Mouse (Mus musculus) neural tube, embryonic 14.5 days (tissue): ENCODE results near the gene Dnajc7. TPM values are rescaled to one million over a fixed set of nuclear protein-coding genes. Genes with fewer than 3 reads are reported as not detected.
"Not testable (repeated sequence)": the region's sequence is repeated elsewhere in the genome, so short reads cannot be mapped to it uniquely, and the experiment has no call there.

ENCODE experiments used
- ATAC-seq: fragments of 200-750 bp; cut with Nextera tagmentation; 2 replicates; pipeline ENCODE4 v1.8.0; 2017; ENCODE audit warnings: low read depth, mild to moderate bottlenecking, moderate TSS enrichment, moderate library complexity
- H3K27ac ChIP-seq: fragments of 300-500 bp; sonication (generic); 2 replicates; pipeline ENCODE4 v1.5.1; 2014; ENCODE audit warnings: low read depth, mild to moderate bottlenecking, control low read depth, low read length, moderate library complexity, mixed read lengths
- H3K27me3 ChIP-seq: fragments of 300-500 bp; sonication (generic); 2 replicates; pipeline ENCODE4 v1.6.1; 2014; ENCODE audit warnings: low read length; ENCODE audit not compliant: control insufficient read depth, insufficient read depth
- H3K36me3 ChIP-seq: fragments of 300-500 bp; sonication (generic); 2 replicates; pipeline ENCODE4 v1.6.1; 2014; ENCODE audit warnings: low read length, mixed read lengths; ENCODE audit not compliant: control insufficient read depth, insufficient read depth
- H3K4me1 ChIP-seq: fragments of 300-500 bp; sonication (generic); 2 replicates; pipeline ENCODE4 v1.6.1; 2014; ENCODE audit warnings: low read length; ENCODE audit not compliant: control insufficient read depth, insufficient read depth
- H3K4me2 ChIP-seq: fragments of 300-500 bp; sonication (generic); 2 replicates; pipeline ENCODE4 v1.6.1; 2014; ENCODE audit warnings: mild to moderate bottlenecking, low read depth, low read length, control low read depth
- H3K4me3 ChIP-seq: fragments of 300-500 bp; sonication (generic); 2 replicates; pipeline ENCODE4 v1.5.1; 2014; ENCODE audit warnings: low read depth, low read length, control low read depth, mixed read lengths
- H3K9ac ChIP-seq: fragments of 300-500 bp; sonication (generic); replicated peaks from 2 replicates; pipeline ENCODE4 v1.6.1; 2014; ENCODE audit warnings: low read depth, mild to moderate bottlenecking, control low read depth, low read length, mixed read lengths
- H3K9me3 ChIP-seq: fragments of 300-500 bp; sonication (generic); 2 replicates; pipeline ENCODE4 v1.6.1; 2016; ENCODE audit warnings: low read length; ENCODE audit not compliant: control insufficient read depth
- WGBS: fragments of 180-500 bp; shearing (Covaris S2); extraction: QIAGEN DNeasy Blood & Tissue Kit; methylation state at CpG from one replicate; pipeline ENCODE4 v1.1.7; 2014; 5-methylcytosine and 5-hydroxymethylcytosine counted together
- polyA plus RNA-seq: library from polyadenylated mRNA; unstranded; fragments of >200 nt; fragmentation: Nextera tagmentation; extraction: Ambion mirVana; gene quantifications from 2 replicates; pipeline ENCODE4 v1.2.1, GENCODE M21; 2014

The Dnajc7 gene
- polyA plus RNA-seq, 1 experiment from 2014 or later, result 109 TPM

DNA sequence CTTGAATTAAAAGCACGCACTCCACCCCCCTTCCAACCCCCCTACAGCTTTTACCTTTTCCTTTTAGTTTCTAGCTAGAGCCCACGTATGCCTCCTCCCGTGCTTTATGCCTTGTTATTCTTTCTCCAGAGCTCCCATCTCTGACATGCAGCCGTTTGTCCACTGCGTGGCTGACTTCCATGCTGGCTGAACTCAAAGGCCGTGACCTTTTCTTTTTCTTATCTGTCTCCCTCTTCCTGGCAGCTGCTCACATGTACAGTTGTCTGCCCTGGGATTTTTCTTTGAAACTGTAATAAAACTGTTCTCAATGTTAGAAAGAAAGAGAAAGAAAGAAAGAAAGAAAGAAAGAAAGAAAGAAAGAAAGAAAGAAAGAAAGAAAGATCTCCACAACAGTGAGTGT is 79.0 kb downstream of the Dnajc7 start:
- Histone ChIP-seq H3K27me3 (no peaks in the 10 kb centered on the region), H3K27ac (no peak overlapping the region), H3K36me3 (no peaks in the 10 kb centered on the region), H3K9ac (no peak overlapping the region), H3K4me2 (no peak overlapping the region), H3K4me1 (peaks cover 2% of the 10 kb centered on the region; the same call in 1 of the 2 replicates), H3K9me3 (no peaks in the 10 kb centered on the region), H3K4me3 (no peak overlapping the region)
- ATAC-seq, result no peak
- WGBS, result 60% methylated on average over 6 of the region's 6 CpGs

DNA sequence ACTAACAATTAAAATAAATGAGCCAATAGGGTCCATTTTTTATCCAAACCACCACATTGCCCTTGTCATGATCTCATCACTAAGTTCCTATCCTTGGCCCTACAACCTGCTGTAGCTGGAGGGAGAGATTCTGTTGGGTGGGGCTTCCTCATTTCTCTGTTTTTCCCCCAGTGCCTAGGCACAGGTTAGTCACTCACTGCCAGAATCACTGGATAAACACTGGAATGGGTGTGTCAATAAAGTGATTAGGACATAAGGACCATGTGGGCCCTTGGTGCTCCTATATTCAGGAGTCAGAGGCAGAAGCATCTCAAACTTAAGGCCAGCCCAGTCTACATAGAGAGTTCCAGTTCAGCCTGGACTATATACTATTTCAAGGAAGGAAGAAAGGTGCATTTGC is 83.5 kb downstream of the Dnajc7 start:
- Histone ChIP-seq H3K27me3 (no peaks in the 10 kb centered on the region), H3K9ac (no peak overlapping the region), H3K9me3 (no peaks in the 10 kb centered on the region), H3K27ac (no peak overlapping the region), H3K36me3 (no peaks in the 10 kb centered on the region), H3K4me3 (no peak overlapping the region), H3K4me1 (no peaks in the 10 kb centered on the region), H3K4me2 (no peak overlapping the region)
- no peak for ATAC-seq

- Histone ChIP-seq H3K27ac (no peak overlapping the region), H3K36me3 (no peaks in the 10 kb centered on the region), H3K9ac (no peak overlapping the region), H3K27me3 (no peaks in the 10 kb centered on the region), H3K4me2 (no peak overlapping the region), H3K9me3 (no peaks in the 10 kb centered on the region), H3K4me1 (no peaks in the 10 kb centered on the region), H3K4me3 (no peak overlapping the region)
- ATAC-seq, result no peak
- 87% methylated on average over 1 of the region's 1 CpGs for WGBS
Measured at GRCm38 (mm10) chr11:100535996-100536395, 84.0 kb downstream of the Dnajc7 start.

GRCm38 (mm10) chr11:100534821-100535220 is 85.1 kb downstream of the Dnajc7 start:
- not testable (repeated sequence) for H3K36me3 ChIP-seq, H3K4me2 ChIP-seq, H3K9ac ChIP-seq, H3K9me3 ChIP-seq, H3K4me3 ChIP-seq, H3K27me3 ChIP-seq, H3K4me1 ChIP-seq, ATAC-seq, H3K27ac ChIP-seq
- 90% methylated on average over 6 of the region's 6 CpGs for WGBS

DNA sequence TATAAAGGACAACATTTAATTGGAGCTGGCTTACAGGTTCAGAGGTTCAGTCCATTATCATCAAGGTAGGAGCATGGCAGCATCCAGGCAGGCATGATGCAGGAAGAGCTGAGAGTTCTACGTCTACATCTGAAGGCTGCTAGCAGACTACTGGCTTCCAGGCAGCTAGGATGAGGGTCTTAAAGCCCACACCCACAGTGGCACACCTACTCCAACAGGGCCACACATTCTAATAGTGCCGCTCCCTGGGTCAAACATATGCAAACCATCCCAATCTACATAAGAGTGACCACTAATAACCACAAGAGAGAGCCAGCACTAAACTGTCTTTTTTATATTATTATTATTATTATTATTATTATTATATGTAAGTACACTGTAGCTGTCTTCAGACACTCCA is 85.6 kb downstream of the Dnajc7 start:
- not testable (repeated sequence) for H3K9me3 ChIP-seq, H3K4me1 ChIP-seq, H3K36me3 ChIP-seq, H3K27ac ChIP-seq, H3K27me3 ChIP-seq, H3K4me2 ChIP-seq, H3K9ac ChIP-seq, H3K4me3 ChIP-seq, ATAC-seq
- 84% methylated on average over 2 of the region's 2 CpGs for WGBS

DNA sequence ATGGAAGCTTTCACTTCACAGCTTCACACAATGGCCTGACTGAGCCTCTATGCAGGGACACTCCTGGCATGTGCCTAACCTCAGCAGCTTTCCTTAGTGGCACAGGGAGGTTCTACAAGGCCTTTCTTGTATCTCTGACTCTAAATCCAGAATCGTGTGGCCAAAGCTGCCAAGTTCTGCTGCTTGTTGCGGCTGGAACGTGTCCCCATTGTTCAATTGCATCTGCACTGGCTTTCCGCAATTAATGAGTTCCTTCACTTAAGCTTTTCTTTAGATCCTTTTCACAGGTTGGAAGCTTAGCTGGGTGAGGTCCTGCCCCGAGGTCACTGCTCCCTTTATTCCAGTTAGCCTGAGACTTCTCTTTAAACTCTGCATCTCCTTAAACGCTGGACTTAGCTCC is 86.1 kb downstream of the Dnajc7 start:
- H3K36me3 ChIP-seq, result no peaks in the 10 kb centered on the region
- no peaks in the 10 kb centered on the region for H3K27me3 ChIP-seq
- H3K9me3 ChIP-seq, result no peaks in the 10 kb centered on the region
- no peak overlapping the region for H3K27ac ChIP-seq
- no peak for ATAC-seq
- no peak overlapping the region for H3K4me3 ChIP-seq
- H3K4me2 ChIP-seq, result no peak overlapping the region
- H3K9ac ChIP-seq, result no peak overlapping the region
- H3K4me1 ChIP-seq, result no peaks in the 10 kb centered on the region
- WGBS, result 70% methylated on average over 6 of the region's 6 CpGs

Other genes with a start within 250 kb of the Dnajc7 start
- 43.0 and 58.9 TPM in 2 replicates for gene Jup, start 222.4 kb downstream of the Dnajc7 start, polyA plus RNA-seq
- gene P3h4, start 205.3 kb downstream of the Dnajc7 start, polyA plus RNA-seq, result 18.9 and 21.1 TPM in 2 replicates
- gene Fkbp10, start 204.5 kb downstream of the Dnajc7 start, polyA plus RNA-seq, result 7.2 and 32.8 TPM in 2 replicates
- 107 and 109 TPM in 2 replicates for gene Nt5c3b, start 178.4 kb downstream of the Dnajc7 start, polyA plus RNA-seq
- 0.68 and 1.1 TPM in 2 replicates for gene Klhl10, start 178.3 kb downstream of the Dnajc7 start, polyA plus RNA-seq
- 15.7 and 16.1 TPM in 2 replicates for gene Klhl11, start 147.4 kb downstream of the Dnajc7 start, polyA plus RNA-seq
- gene Acly, start 92.2 kb downstream of the Dnajc7 start, polyA plus RNA-seq, result 191 and 250 TPM in 2 replicates
- gene Ttc25, start 74.6 kb downstream of the Dnajc7 start, polyA plus RNA-seq, result 1.7 and 2.2 TPM in 2 replicates
- gene Cnp, start 45.3 kb downstream of the Dnajc7 start, polyA plus RNA-seq, result 41.1 and 49.3 TPM in 2 replicates
- 108 and 110 TPM in 2 replicates for gene Nkiras2, start 924 bp downstream of the Dnajc7 start, polyA plus RNA-seq
- gene Zfp385c, start 72.3 kb upstream of the Dnajc7 start, polyA plus RNA-seq, result 0.50 and 0.61 TPM in 2 replicates
- 2.7 and 2.8 TPM in 2 replicates for gene Dhx58, start 84.1 kb upstream of the Dnajc7 start, polyA plus RNA-seq
- 55.3 and 57.0 TPM in 2 replicates for gene Kat2a, start 92.3 kb upstream of the Dnajc7 start, polyA plus RNA-seq
- gene Hspb9, start 93.7 kb upstream of the Dnajc7 start, polyA plus RNA-seq, result not detected in 2 replicates
- gene Rab5c, start 118.0 kb upstream of the Dnajc7 start, polyA plus RNA-seq, result 59.7 and 82.7 TPM in 2 replicates
- gene Kcnh4, start 139.8 kb upstream of the Dnajc7 start, polyA plus RNA-seq, result 6.4 and 10.1 TPM in 2 replicates
- gene Hcrt, start 142.8 kb upstream of the Dnajc7 start, polyA plus RNA-seq, result 0.51 TPM in 1 of 2 replicates, not detected in the other
- gene Ghdc, start 150.8 kb upstream of the Dnajc7 start, polyA plus RNA-seq, result 3.3 and 4.5 TPM in 2 replicates
- gene Stat5b, start 230.6 kb upstream of the Dnajc7 start, polyA plus RNA-seq, result 17.3 and 19.7 TPM in 2 replicates
- gene Stat5a, start 239.2 kb upstream of the Dnajc7 start, polyA plus RNA-seq, result 1.3 and 1.8 TPM in 2 replicates